Mouse (Mus musculus) ES-Bruce4 (cell line): ENCODE measurements at regions not wholly inside any gene's neighbourhood (a gene's known extent, or its start where the extent isn't known, plus 50 kb on each side); places are given as distances from the start of the nearest gene placed in this dataset.

Experiments
- H3K27ac ChIP-seq: 2 replicates; pipeline ENCODE4 v1.5.1; 2012; ENCODE audit warnings: low read length, inconsistent platforms; ENCODE audit not compliant: insufficient read depth
- H3K27me3 ChIP-seq: 2 replicates; pipeline ENCODE4 v1.6.1; 2012; ENCODE audit warnings: mild to moderate bottlenecking, low read length, inconsistent platforms; ENCODE audit not compliant: control insufficient read depth, poor library complexity, insufficient read depth, severe bottlenecking
- H3K36me3 ChIP-seq: 2 replicates; pipeline ENCODE4 v1.6.1; 2012; ENCODE audit warnings: inconsistent platforms, mild to moderate bottlenecking, low read length, moderate library complexity; ENCODE audit not compliant: control insufficient read depth, poor library complexity, insufficient read depth, severe bottlenecking
- H3K4me1 ChIP-seq: one replicate; pipeline ENCODE4 v1.8.1; 2011; ENCODE audit warnings: low read length; ENCODE audit not compliant: control insufficient read depth, insufficient read depth
- H3K4me3 ChIP-seq: 2 replicates; pipeline ENCODE4 v1.5.1; 2011; ENCODE audit warnings: low read depth, mild to moderate bottlenecking, low read length
- H3K9ac ChIP-seq: 2 replicates; pipeline ENCODE4 v1.6.1; 2012; ENCODE audit warnings: low read depth, mild to moderate bottlenecking, inconsistent platforms; ENCODE audit not compliant: poor library complexity, severe bottlenecking
- H3K9me3 ChIP-seq: replicated peaks from 2 replicates; pipeline ENCODE4 v1.6.1; 2012; ENCODE audit warnings: mild to moderate bottlenecking, low read length, inconsistent platforms; ENCODE audit not compliant: control insufficient read depth, poor library complexity, insufficient read depth, severe bottlenecking
- CTCF ChIP-seq: IDR thresholded peaks from one replicate; pipeline ENCODE4 v1.8.1; 2011; ENCODE audit warnings: low read depth, low read length
- EP300 ChIP-seq: IDR thresholded peaks from 2 replicates; pipeline ENCODE4 v1.6.1; 2011; ENCODE audit warnings: low read depth, low read length; ENCODE audit not compliant: insufficient read depth
- POLR2A ChIP-seq: IDR thresholded peaks from one replicate; pipeline ENCODE4 v1.8.1; 2011; ENCODE audit warnings: low read length; ENCODE audit not compliant: insufficient read depth

DNA sequence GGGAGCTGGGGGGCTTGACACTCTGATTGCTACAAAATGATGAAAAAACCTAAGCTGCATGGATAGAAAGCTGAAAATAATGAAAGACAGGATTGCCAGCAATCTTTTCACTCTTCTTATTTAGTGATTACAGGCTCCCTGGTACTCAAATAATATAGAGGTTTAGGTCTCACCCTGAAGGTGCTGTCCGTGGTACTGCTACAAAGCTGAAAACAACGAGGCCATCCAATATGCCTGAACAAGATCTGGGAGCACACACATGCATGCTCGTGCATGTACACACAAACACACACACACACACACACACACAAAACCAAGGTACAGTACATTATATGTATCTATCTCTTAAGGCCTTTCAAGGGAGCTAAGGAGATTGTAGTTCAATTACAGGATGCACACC lies 1426.1 kb upstream of the 1700008P02Rik start:
- TF ChIP-seq EP300 (no peak), CTCF (no peak), POLR2A (no peak)

DNA sequence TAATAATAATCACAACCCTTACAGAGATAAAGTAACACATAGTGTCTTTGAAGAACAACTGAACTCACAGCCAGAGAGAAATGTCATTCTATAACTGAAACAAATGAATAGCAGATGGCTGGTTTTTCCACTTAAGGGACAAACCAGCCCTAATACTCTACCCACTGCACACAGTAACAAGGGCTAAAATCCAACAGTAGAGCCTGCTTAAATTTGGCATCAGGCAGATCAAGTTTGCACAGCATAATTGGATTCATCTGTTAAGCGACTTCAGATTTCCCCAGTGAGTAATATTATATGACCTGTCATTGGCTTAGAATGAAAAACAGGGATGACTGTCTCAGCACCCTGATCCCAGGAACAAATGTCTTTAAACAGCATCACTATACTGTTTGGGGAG lies 1416.5 kb upstream of the 1700008P02Rik start:
- H3K9ac ChIP-seq, result no peak overlapping the region
- TF ChIP-seq POLR2A, result no peak
- no peak for TF ChIP-seq CTCF
- TF ChIP-seq EP300, result no peak
- H3K27me3 ChIP-seq, result no peaks in the 10 kb centered on the region
- no peaks in the 10 kb centered on the region for H3K9me3 ChIP-seq
- no peak overlapping the region for H3K4me3 ChIP-seq
- H3K27ac ChIP-seq, result no peak overlapping the region
- H3K36me3 ChIP-seq, result no peaks in the 10 kb centered on the region
- no peaks in the 10 kb centered on the region for H3K4me1 ChIP-seq

More for the DNA sequence above, 1426.1 kb upstream of the 1700008P02Rik start:
- Histone ChIP-seq H3K9me3 (no peaks in the 10 kb centered on the region), H3K27ac (no peak overlapping the region), H3K4me1 (no peaks in the 10 kb centered on the region), H3K27me3 (no peaks in the 10 kb centered on the region), H3K4me3 (no peak overlapping the region), H3K36me3 (no peaks in the 10 kb centered on the region), H3K9ac (no peak overlapping the region)

DNA sequence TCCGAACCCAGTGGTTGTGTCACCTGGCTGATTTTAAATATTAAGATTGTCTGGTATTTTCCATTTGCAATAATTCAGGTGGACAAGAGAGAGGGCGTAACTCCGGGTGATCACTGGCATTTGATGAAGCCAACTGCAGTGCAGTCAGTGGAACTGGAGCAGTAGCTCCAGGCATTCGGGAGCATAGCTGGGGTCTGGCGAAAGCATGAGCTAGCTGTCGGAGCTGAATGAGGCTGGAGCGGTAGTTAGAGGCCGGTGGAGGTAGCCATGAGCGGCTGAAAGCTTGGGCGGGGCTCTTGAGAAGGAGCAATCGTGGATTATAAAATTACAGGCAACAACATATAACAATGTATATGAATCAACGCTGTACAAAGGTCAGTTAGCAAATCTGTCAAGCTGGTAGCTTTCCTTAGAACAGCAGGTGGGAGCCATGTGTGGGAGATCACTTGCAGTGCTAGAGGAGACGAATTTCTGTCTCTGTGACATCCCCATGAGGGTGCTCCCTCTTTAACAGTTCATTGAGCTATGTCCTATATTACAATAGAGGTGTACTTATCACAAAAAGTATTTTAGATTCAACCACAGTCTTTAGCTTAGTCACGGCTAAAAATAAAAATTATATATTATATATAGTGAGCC lies 1415.0 kb upstream of the 1700008P02Rik start:
- H3K27ac ChIP-seq, result no peak overlapping the region
- H3K9me3 ChIP-seq, result no peaks in the 10 kb centered on the region
- H3K4me1 ChIP-seq, result no peaks in the 10 kb centered on the region
- no peaks in the 10 kb centered on the region for H3K27me3 ChIP-seq
- H3K4me3 ChIP-seq, result no peak overlapping the region
- H3K9ac ChIP-seq, result no peak overlapping the region
- no peaks in the 10 kb centered on the region for H3K36me3 ChIP-seq
- TF ChIP-seq EP300, result no peak
- no peak for TF ChIP-seq POLR2A
- no peak for TF ChIP-seq CTCF

DNA sequence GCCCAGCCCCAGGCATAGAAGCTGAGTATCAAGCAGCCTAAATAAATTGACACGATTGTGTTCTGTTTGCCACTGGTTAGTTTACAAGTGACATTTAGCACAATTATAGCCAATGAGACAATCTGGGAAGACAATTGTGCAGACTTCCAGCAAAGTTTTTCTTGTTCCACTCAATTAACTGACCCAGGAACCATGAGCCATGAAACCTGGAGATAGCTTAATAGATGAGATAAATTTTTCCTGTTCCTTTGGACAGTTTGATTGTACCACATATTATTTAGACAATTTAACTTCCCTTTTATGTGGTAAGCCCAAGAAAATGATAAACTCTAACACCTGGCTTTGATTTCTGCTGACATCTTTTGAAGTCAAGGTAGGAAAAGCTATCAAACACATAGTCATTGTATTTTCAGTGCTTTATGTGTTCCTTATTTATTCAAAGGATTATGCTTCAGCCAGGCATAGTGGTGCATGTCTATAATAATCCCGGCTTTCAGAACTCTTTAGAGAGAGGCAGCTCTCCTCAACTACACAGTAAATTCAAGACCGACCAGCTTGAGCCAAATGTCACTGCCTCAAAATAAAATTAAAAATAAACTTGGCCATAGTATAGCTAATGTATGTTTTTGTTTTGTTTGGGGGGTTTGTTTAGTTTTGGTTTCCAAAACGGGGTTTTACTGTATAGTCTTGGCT lies 1406.2 kb upstream of the 1700008P02Rik start:
- TF ChIP-seq EP300 (no peak), CTCF (no peak), POLR2A (no peak)
- Histone ChIP-seq H3K27ac (no peak overlapping the region), H3K9me3 (peaks cover 8% of the 10 kb centered on the region), H3K4me1 (no peaks in the 10 kb centered on the region), H3K9ac (no peak overlapping the region), H3K36me3 (no peaks in the 10 kb centered on the region), H3K4me3 (no peak overlapping the region), H3K27me3 (no peaks in the 10 kb centered on the region)

DNA sequence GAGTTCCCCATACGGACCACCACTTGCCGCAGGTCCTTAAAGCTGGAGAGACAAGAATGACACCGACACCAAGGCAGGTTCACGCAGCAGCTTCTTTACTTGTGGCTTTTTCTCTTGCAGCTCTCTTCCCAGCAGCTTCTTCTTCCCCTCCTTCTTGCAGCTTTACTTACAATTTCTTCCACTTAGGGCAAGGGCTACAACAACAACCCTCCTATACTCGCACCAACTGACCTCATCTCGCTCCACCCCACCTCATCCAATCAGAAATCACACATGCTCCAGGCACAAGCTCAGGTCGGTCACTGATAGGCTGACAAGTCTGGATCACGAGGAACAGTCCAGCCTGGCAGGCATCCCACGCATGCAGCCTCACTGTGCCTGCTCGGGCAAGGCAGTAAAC lies 1402.4 kb upstream of the 1700008P02Rik start:
- Histone ChIP-seq H3K9me3 (peaks cover 22% of the 10 kb centered on the region), H3K27ac (no peak overlapping the region), H3K36me3 (no peaks in the 10 kb centered on the region), H3K4me3 (no peak overlapping the region), H3K9ac (no peak overlapping the region), H3K4me1 (no peaks in the 10 kb centered on the region), H3K27me3 (no peaks in the 10 kb centered on the region)
- TF ChIP-seq CTCF (no peak), POLR2A (no peak), EP300 (no peak)

DNA sequence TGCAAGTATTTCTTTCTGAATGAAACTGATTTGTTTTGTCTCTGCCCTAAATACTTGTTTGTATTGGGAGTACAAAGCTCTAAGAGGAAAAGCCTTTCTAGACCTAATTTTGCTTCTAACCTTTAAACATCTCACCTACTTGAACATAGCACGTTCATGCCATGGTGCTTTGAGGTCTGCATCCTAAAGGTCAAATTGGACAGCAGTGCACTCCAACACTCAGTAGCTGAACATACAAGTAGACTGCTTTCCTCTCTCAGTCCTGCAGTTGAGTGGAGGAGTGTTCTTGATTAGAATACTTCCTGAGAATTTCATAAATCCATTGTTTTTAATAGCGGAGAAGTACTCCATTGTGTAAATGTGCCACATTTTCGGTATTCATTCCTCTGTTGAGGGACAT lies 1397.2 kb upstream of the 1700008P02Rik start:
- H3K4me3 ChIP-seq, result no peak overlapping the region
- TF ChIP-seq POLR2A (no peak), CTCF (no peak), EP300 (no peak)
- no peaks in the 10 kb centered on the region for H3K27me3 ChIP-seq
- H3K36me3 ChIP-seq, result no peaks in the 10 kb centered on the region
- peaks cover 22% of the 10 kb centered on the region for H3K9me3 ChIP-seq
- H3K9ac ChIP-seq, result no peak overlapping the region
- H3K27ac ChIP-seq, result no peak overlapping the region
- no peaks in the 10 kb centered on the region for H3K4me1 ChIP-seq
